Mouse (Mus musculus): Measurements from ENCODE around the gene Rhpn2. TPM values are rescaled to one million over a fixed set of nuclear protein-coding genes. Genes with fewer than 3 reads are reported as not detected.
"Not testable (repeated sequence)": the region's sequence is repeated elsewhere in the genome, so short reads cannot be mapped to it uniquely, and the experiment has no call there.

Rhpn2 gene
- total RNA-seq (2015) (not detected in 2 replicates), total RNA-seq (2017) (not detected in 2 replicates)

- peak; percentile 90 for ATAC-seq (ENCODE audit: poor library complexity, severe bottlenecking)
These were observed at the start of gene Rhpn2 for GRCm38 (mm10) chr7:35333692-35334526. Rhpn2 (plus strand) TSS chr7:35334170.

DNA sequence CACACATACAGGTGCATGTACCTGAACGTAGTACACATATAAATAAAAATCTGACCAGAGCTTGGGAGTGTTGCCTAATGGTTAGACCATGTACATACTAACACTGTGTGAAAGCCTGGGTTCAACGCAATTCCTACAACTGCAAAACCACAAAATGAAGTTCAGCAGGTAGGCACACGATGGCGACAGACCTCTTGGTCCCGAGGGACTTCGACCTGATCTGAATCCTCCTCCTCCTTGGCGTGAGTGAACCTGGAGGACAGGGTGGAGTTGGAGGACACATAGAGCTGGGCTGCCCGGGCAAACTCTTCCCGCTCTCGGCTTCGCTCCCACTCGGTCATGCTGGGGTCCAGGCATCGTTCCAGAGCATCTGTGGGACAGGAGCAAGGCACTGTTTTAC lies 40.5 kb upstream of the Rhpn2 start:
- ATAC-seq (ENCODE audit: poor library complexity, severe bottlenecking): no peak

GRCm38 (mm10) chr7:35295631-35296030 lies 38.3 kb upstream of the Rhpn2 start:
- no peak for ATAC-seq (ENCODE audit: poor library complexity, severe bottlenecking)

DNA sequence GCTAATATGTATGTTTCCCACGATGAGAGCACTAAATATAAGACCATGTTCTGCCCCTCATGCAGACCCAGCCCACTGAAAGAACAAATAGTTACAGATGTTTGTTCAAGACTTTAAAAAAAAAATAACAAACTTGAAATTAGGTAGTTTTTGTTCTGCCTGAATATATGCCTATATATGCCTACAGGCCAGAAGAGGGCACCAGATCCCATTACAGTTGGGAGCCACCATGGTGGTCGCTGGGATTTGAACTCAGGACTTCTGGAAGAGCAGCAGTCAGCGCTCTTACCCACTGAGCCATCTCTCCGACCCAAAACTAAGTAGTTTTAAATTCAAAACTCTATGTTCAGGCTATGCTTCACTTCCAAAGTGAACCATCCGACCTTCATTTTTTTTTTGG lies 36.1 kb upstream of the Rhpn2 start:
- no peak for ATAC-seq (ENCODE audit: poor library complexity, severe bottlenecking)

- ATAC-seq (ENCODE audit: poor library complexity, severe bottlenecking): no peak
These were observed 34.3 kb upstream of the Rhpn2 start for GRCm38 (mm10) chr7:35299656-35300055.

GRCm38 (mm10) chr7:35300792-35301191 lies 33.2 kb upstream of the Rhpn2 start:
- no peak for ATAC-seq (ENCODE audit: poor library complexity, severe bottlenecking)

DNA sequence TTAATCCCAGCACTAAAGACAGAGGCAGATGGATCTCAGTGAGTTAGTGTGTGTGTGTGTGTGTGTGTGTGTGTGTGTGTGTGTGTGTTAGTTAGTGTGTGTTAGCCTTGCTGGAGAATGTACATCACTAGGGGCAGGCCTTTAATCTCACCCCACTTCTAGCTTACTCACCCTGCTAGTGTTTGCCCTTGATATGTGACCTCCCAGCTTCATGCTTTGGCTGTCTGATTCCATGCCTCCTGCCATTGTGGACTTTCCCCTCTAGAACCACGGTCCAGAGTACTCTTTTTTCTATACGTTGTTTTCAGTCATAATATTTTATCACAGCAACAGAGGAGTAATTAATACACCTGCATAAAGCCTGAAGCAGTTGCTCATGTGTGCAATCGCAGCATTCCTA lies 22.8 kb upstream of the Rhpn2 start:
- no peak for ATAC-seq (ENCODE audit: poor library complexity, severe bottlenecking)

DNA sequence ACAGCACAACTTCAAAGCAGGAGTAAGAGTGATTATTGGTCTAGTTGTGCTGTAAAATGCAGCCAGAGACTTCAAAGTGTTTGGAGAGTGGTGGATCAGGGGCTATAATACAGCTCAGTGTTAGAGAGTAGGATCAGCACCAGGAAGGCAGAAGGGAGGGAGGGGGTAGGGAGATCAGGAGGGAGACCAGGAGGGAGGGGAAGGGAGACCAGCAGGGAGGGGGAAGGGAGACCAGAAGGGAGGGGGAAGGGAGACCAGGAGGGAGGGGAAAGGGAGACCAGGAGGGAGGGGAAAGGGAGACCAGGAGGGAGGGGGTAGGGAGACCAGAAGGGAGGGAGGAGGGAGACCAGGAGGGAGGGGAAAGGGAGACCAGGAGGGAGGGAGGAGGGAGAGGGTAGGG lies 19.8 kb upstream of the Rhpn2 start:
- ATAC-seq (ENCODE audit: poor library complexity, severe bottlenecking): no peak

DNA sequence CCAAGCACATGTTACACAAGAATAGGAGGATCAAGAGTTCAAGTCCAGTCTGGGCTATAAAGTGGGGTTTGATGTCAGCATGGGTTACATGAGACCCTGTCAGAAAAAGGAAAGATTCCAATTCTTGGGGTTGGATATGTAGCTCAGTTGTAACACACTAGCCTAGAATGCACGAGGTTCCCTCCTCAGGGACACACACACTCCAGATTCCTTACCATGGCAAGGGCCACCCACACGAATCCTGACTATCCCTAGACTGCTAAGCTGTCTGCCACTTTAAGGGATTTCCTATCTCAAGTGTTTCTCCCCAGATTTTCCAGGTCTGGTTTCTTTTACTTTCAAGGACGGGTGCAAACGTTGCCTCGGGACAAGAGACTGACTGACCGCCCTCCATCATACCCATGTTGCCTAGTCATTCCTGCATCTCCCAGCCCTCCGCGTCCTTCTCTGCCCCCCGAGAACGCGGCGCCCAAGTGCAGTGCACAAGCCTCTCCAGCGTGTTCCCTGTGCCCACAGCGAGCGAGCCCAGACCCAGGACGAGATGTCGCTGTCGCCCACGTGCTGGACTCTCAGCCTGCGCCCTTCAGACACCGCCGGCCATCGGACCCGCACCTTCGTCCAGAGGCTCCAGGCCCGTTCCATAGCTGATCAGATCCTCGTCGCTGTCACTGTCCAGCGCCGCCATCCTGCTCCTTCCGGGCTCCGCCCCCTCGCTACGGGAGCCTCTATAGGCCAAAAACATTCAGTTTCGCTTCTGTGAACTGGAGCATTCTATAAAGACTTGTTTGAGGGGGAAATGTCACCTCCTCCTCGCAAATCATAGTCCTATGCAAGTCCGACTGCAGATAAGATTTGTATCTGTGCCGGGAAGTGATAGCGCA lies 16.0 kb upstream of the Rhpn2 start, which contains the start of gene Gpatch1:
Gpatch1 (minus strand) TSS at position 712 of the 881 bp plus-strand sequence.
- ATAC-seq (ENCODE audit: poor library complexity, severe bottlenecking): peak; percentile 98

- not testable (repeated sequence) for ATAC-seq (ENCODE audit: poor library complexity, severe bottlenecking)
These were observed 14.7 kb upstream of the Rhpn2 start for GRCm38 (mm10) chr7:35319221-35319620.

DNA sequence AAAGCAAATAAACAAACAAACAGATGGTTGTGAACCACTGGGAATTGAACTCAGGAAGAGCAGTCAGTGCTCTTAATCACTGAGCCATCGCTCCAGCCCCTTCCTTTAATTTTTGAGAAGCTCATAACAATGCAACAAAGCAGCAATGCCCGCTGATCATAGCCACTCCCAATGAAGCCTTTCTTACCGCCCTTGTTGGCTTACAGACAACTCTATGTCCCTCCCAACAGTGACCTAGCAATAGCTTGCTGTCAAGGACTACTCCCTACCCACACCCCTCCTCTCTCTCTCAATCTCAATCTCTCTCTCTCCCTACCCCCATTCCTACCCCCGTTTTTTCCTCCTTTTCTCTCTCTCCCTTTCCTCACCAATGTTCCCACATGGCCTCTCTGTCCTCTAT lies 14.2 kb upstream of the Rhpn2 start:
- ATAC-seq (ENCODE audit: poor library complexity, severe bottlenecking): no peak

GRCm38 (mm10) chr7:35322161-35322560 lies 11.8 kb upstream of the Rhpn2 start:
- ATAC-seq (ENCODE audit: poor library complexity, severe bottlenecking): no peak

DNA sequence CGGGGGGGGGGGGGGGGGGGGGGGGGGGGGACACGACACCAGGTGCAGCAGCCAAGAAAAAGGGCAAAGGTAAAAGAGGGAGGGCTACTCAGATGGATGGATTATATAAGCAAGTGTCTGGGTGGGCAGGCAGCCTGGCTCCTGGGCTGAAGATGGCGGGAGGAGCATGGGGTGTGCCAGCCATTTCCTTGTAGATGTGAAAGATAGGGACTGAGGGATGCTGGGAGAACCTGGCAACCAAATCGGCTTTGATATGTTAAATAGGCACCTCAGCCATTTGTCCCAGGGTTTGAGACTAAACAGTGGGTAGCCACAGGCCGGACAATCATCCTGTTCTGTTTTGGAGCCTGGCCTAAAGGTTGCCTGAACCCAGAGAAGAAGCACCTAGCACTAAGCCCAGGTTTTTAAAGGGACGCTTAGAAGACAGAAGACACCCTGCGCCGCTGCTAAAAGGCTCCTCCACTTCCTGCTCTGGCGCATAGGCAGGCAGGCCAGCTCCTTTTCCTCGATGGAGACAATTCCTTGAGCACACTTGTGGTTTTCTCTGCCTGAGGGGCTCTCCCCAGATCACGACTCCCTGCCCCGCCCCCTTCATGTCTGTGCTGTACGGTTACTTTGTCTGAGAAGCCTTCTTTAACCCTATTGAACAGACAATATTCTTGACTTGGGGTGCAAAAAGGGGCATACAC lies 11.1 kb upstream of the Rhpn2 start:
- no peak for ATAC-seq (ENCODE audit: poor library complexity, severe bottlenecking)

DNA sequence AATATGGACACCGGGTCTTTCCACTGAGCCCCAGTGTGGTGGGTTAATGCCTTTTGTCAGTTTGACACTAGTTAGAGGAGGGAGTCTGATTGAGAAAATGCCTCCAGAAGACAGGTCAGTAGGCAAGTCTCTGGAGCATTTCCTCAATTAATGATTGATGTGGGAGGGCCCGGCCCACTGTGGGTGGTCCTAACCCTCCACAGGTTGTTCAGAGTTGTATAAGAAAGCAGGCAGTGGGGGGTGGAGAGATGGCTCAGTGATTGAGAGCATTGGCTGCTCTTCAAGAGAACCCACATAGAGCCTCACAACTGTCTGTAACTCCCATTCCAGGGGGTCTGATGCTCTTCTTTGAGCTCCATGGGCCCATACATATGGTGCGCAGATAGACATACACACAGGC lies 2.4 kb upstream of the Rhpn2 start:
- ATAC-seq (ENCODE audit: poor library complexity, severe bottlenecking): no peak

GRCm38 (mm10) chr7:35333231-35333651 lies 729 bp upstream of the Rhpn2 start:
- ATAC-seq (ENCODE audit: poor library complexity, severe bottlenecking): peak; percentile 17

DNA sequence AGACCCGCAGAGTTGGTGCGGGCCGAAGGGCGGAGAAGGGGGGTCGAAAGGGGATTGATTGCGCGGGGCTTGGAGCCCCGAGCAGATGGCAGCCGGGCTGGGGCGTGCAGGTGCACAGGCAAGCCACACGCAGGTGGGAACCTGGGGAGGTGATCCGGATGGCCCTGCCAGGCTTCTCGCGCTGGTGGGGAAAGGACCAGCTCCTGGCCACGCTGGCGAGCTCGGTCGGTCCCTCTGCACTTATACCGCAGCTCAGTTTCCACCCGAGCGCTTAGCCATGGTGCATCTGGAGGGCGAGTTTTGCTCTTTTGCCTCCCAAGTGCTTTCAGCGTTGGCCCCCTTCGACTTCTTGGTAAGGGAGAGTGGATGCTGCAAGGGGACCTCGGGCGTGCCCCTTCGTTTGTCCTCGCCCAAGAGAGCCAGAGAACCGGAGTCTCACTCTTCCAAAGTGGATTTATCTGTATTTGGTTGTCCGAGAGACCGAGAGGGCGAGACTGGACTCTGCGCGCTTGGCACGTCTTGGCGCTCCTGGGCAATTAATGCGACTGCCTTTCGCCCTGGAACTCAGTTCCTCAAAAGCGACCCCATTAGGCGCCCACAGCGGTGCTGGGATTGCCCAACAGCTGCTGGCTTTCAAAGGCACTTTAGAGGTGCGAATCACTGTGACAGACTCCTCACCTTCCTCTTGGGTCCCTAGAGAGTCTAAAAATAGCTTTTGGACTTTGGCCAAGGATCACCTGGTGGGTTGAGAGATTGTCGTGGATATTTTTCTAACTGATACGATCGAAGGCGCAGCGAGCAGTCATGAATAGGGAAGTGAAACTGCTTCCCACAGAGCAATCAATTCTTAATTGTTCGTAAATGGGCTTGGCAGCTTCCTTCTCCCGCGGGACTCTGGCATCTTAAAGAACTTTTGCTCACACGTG lies 820 bp downstream of the Rhpn2 start:
- peak; percentile 31 for ATAC-seq (ENCODE audit: poor library complexity, severe bottlenecking)

- ATAC-seq (ENCODE audit: poor library complexity, severe bottlenecking): no peak
These were observed 6.2 kb downstream of the Rhpn2 start for GRCm38 (mm10) chr7:35340196-35340595.

- ATAC-seq (ENCODE audit: poor library complexity, severe bottlenecking): no peak
These were observed 7.3 kb downstream of the Rhpn2 start for GRCm38 (mm10) chr7:35341282-35341681.

- no peak for ATAC-seq (ENCODE audit: poor library complexity, severe bottlenecking)
These were observed 8.5 kb downstream of the Rhpn2 start for GRCm38 (mm10) chr7:35342498-35342897.

- ATAC-seq (ENCODE audit: poor library complexity, severe bottlenecking): no peak
These were observed 10.9 kb downstream of the Rhpn2 start for GRCm38 (mm10) chr7:35344785-35345330.
